Mouse (Mus musculus) spleen, postnatal 10 days (tissue): Measurements from ENCODE around the gene Lpar1.

Experiments used
- DNase-seq, 2 experiments: peaks; one replicate each; pipeline ENCODE4 v3.0.0; 2021 to 2022; ENCODE audit warnings: low spot score in 2 of 2

Lpar1 gene

DNA sequence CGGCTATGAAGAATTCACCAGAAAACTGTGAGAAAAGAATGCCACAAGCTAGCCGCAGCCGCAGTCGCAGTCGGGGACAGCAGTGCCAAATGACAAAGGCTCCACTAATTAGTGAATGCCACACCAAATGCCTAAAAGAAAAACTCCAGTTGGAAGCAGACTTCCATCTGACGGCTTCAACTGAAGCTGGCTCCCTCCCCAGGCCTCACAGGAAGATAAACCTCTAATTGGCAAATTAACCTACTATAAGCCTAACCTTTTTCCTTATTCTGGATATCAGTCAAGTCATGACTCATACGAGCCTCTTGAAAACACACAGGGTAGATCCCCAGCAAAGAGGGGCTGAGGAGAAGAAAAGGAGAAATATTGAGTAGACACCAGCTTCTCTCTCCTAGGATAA, 44.9 kb downstream of the Lpar1 start:
- no peak for DNase-seq

DNA sequence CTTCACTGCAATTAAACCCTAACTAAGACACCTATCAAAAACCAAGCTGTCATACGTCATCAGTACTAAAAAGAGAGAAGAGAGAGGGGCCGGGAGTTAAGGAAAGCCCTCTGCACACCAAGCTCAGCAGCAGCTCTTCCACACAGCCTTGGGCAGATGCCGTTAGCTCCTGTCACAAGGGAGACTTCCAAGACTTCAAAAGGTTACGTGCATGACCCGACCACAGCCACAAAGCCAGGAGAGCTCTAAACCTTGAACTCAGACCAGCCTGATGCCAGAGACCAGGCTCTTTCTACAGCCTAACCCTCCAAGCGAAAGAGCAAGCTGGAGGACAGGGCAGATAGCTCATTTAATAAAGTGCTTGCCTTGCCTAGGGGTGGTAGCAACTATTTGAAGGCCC, 46.2 kb downstream of the Lpar1 start:
- DNase-seq = no peak

DNA sequence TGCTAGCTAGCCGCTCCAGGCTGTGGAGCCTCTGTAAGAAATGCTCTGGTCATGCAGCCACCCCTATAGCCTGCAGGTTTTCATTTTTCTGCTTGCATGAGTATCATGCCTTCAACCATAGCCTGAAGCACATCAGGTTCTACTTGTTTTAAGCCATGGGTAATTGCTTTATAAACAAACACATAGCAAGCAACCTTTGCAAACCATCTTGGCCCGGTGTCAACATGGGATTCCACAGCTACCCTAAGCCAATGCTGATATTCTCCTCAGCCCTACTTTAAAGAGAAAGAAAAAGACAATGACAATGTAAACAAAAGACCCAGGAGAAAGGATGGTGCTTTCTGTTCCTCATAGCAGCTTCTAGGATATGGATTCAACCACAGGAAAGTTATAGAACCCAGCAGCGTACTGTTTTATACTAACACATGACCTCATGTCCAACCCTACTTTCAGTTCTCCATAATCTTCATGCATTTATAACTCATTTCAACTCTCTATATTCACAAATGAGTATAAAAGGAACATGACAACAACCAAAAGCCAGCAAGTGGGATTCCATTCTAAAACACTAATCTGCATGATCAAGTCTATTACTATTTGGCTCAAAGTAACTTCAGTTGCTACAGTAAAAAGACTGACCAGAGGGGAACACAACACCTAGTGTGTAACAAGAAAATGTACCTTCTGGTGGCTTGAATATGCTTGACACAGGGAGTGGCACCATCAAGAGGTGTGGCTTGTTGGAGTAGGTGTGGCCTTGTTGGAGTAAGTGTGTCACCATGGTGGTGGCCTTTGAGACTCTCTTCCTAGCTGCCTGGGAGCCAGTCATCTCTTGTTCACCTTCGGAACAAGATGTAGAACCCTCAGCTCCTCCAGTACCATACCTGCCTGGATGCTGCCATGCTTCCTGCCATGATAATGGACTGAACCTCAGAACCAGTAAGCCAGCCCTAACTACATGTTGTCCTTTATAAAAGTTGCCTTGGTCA, 46.9 kb downstream of the Lpar1 start:
- no peak for DNase-seq

DNA sequence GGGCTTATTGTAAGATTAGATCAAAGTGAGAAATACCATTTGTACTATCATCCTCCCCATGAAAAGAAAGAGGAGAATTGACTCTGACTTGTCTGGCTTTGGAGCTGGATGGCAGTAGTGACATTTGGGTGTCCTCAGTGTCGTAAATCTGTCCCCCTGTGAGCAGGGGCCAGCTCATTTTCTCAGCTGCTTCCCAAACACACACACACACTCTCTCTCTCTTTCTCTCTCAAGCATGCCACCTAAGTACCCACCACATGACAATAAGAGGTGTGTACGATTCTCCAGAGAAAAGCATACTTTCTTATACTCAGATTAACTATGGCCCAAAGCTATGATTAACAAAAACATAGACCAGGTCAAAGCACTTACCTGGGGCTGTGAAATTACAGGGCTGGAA, 49.4 kb downstream of the Lpar1 start:
- no peak for DNase-seq

DNA sequence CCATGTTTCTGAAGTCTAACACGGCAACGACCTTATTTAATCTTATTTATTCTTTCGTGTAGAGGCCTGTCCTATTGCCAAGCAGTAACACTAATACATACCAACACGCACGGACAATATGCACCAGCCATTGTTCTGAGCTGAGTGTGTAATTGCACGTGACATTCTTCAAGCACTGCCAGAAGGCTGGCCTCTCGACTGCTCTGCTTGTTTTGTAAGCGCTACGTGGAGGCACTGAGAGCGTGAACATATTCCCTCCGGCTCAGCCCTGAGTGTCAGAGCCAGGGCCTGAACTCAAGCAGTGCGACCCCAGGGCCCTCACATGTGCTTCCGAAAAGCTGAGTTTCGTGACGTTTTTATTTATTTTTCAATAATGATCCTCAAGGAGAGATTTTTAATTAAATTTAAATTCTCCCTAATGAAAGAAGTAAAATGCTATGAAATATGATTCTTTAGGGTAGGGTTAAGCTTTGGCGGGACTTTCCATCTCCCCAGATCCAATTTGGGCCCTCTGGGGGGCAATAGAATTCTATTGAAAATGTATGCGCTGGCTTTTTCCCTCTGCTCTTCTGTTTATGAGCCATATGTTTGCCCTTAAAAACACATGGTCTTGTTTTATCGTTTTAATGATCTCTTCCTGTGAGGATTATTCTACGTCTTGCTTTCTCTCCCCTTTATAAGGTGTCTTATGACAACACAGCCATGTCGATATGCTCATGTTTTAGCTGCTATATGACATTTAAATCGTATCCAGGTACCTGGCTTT, 52.5 kb downstream of the Lpar1 start:
- no peak for DNase-seq

DNA sequence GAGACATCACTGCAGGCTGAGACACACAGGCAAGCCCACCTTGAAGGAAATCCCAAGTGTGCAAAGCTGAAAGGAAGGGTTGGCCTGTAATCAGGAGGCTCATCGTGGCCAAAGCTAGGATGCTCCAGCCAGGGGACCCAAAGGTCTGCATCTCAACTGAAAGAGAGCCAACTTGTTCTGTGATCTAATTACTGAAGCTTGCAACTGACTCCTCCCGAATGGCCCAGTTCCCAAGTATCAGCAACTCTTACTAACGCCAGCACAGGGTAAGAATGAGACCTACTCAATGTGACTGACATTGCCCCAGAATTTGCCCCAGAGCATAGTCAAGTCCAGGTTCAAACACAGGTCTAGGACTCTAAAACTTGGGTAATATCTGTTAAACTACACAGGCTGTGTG, 53.9 kb downstream of the Lpar1 start:
- no peak for DNase-seq

DNA sequence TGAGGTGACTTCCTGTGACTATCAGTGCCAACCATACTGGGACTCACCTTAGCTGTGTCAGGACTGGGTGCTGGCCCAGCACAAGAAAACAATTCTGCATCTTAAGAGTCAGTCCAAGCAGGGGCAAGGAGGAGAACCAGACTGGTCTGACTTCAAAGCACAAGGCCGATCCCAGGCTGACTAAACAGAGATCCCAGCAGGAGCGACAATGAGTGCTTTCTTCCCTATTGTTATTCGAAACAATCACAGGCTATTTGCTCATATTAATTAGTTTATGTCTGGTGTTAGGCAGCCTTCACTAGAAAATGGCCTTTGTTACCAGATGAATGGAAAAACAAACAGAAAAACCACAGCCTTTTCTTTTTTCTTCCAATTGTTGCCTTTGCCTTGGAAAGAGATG, 54.5 kb downstream of the Lpar1 start:
- DNase-seq = no peak

DNA sequence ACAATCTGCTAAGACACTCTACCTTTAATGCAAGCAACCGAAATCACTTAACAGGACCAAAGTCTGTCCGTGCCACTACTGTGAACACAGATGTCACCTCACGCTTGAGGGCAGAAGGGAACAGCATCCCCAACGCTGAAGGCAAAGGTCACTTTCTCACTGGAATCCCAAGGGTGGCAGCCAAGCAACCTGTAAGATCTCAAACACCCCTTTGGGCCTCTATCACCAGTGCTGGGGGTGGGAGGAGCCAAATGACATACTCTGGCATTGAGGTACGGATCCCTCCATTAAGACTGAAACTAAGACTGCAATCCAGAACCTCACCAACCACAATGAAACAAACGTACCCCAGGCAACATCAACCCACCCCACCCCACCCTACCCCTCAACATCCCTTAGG, 55.0 kb downstream of the Lpar1 start:
- no peak for DNase-seq

DNA sequence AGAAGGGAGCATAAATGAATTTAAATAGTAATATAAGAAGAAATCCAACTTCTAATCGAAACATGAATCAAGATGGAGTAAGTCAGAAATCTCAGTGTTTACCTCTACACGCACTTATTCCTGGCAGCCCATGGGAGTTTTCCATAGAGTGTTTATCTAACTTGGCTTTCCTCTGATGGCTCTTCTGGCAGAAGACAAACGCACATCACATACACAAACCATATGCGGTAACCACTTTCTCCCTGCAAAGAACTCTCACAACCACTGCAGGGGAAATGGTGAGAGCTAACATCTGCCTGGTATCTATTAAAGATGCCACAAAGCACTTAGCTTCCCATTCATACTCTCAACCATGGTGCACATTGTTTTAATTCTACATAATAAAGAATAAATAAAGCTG, 56.4 kb downstream of the Lpar1 start:
- no peak for DNase-seq

DNA sequence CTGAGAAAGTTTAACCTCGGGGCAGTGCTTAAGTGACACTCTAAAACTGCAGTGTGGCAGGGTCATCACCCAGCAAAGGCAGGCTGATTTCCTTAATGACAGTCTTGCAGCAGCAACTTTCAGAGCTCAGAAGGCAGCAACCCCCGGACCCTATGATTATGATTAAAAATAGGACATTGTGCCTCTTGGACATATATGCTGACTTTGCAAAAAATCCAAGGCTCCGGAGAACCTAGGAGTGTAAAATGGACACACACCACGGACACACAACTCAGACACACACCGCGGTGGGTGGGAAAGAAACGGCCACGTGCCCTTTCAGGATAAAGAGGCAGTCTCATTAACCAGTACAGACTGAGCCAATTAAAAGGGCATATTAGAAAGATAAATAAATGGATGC, 57.0 kb downstream of the Lpar1 start:
- DNase-seq = no peak

DNA sequence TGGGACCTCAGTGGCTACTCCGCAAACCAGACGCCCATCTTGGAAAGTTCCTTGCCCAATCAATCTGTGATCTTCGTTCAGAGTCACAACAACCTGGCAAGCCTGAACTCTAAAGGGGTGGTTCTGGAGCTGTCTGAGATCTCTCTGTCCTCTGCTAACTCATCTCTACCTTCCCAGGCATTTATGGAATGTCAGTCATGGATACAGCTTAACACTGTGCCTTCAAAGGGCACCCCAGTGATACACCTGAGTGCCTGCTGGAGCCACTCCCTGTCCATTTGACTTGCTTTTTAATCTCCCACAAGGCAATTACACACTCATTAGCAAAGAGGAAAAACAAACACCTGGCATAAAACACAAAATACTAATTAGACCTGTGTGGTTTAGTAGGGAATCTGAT, 62.0 kb downstream of the Lpar1 start:
- no peak for DNase-seq

DNA sequence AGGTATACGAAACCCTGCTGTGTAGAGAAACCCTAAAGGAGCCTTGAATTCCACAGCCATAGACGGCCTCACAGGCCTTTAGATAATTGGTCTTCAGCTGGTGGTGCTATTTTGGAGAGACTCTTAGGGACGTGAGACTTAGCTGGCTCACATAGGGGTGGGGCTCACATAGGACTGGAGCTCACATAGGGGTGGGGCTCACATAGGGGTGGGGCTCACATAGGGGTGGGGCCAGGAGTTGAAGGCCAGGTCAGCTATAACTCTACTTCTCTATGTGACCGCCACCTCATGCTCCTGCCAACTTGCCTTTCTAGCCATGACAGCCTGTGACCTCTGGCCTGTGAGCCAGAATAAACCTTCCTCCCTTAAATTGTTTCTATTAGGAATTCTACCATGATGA, 63.3 kb downstream of the Lpar1 start:
- DNase-seq = no peak

DNA sequence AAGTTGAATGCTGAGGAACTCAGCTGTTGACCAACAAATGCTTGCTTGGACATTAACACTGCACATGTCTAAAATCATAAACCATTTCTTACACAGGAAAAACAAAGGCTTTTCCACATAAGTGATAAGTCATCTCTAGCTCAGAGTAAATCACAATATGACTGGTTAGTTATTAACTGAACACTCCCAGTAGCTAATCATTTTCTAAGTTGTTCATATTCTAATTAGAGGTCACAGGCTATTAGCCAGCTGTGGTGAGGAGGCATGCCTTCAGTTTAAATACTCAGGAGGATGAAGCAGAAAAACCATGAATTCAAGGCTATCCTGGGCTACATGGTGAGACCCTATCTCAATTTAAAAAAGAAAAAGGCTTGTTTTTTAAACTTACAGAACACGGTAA, 75.1 kb downstream of the Lpar1 start:
- no peak for DNase-seq

DNA sequence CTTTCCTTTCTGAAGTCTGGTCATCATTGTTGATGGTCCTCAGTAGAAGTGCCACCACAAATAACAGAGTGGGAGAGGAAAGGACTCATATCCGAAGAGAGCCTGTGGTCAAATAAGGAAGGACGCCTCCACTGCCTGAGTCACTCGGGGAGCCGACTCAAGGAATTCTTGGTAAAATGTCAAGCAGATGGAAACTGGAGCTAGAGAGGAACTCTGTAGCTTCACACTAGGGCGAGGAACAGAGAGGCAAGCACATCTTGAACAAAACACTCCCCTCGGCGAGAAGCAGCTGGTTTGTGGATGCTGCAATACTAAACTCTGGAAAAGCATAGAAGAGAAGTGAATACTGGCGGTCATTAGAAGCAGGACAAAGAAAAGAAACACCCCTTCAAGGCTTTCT, 76.0 kb downstream of the Lpar1 start:
- no peak for DNase-seq

DNA sequence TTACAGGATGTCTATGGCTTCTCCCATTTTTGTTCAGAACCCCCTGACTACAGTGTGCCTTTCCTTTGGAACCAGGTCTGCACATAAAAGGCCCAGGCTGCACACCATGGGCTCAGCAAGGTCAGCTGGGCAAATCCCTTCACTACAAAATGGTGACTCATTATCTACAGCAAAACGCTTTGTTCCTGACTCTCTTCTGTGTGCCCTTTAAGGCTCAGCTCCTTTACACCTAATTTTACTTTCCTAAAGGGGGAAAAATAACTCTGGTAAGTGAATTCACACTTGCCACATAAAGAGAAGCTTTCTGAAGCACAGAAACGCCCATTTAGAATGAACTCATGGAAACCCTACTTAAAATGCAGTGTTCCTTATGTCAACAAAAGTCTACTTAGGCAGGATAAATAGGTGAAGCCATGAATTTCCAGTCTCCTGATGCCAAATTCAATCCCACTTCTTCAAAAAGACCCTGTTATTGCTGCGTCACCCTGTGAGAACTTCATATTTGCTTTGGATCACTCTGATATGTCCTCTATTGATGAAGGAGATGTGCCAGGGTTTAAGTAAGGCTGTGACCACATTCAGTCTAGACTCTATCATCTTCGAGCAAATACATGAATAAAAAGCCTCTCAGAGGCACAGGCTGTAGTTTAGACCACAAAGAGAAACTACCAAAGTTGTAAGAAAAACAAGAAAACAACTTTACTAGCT, 82.3 kb downstream of the Lpar1 start:
- DNase-seq = no peak

DNA sequence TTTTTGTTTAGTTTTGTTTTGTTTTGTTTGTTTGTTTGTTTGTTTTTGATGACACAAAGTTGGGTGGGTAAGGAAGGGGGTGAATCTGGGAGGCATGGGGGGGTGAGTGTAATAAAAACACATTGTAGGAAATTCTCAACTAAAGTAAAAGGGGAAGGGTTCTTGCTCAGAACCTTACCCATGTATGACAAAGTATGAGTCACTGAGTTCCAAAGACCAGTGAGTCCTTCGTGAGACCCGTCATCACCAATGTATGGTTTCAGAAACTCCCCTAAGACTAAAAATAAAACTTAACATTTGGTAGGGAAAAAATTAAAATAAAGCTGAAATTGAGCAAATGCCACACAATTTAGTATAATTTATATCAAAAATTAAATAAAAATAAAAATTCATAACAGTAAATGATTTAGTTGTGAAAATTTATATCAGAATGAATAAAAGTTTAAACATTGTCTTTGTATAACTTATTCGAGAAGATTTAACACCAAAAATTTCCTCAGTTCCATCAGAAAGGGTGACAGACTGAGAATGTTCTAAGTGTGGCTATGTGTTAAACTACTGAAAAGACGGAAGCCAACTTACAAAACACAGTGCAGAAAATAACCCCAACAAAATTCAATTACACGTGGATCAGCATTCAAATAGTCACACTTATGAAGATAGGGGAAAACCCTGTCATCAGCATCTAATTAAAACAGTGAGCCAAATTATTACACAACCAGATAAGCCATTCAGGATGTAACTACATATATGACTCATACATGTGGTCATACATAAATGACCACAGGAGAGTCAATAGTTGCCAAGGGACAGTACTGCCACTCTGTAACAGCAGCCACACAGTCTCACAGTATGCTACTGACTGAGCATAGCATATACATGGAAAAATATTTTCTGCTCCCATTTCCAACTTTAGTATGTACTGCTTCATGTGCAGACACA, 83.8 kb downstream of the Lpar1 start:
- no peak for DNase-seq

DNA sequence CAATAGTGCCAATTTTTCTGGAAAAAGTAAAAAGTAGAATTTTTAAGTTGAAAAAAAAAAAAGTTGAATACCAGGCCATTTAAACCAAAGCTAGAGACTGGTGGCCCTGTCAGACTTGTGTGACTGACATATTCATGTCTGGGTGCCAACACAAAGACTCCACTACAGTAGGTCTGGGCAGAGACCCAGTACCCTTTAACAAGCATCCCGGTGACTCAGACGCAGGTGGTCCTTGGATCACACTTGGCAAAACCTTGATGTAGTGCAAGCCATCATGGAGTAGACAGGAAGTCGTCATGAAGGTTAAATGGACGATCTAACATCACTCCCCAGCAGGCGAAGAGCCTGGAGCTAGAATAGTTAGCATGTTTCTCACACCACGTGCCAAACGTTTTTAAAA, 84.7 kb downstream of the Lpar1 start:
- DNase-seq = no peak

DNA sequence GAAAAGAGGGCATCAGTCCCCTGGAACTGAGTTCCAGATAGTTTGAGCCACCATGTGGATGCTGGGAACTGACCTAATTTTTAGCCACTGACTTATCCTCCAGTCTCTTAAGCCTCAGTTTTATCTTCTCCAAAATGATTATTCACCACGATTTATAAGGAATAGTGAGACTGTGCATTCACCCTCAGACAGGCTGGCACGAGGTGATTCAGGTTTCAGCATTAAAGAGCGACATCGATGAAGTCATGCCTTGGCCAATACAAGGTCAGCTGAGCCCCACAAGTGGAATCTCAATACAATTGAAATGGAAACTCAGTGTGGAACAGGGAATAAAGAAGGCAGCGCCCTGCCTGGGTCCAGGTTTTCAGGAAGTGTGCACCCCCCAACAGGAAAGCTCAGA, 88.1 kb downstream of the Lpar1 start:
- DNase-seq = no peak

DNA sequence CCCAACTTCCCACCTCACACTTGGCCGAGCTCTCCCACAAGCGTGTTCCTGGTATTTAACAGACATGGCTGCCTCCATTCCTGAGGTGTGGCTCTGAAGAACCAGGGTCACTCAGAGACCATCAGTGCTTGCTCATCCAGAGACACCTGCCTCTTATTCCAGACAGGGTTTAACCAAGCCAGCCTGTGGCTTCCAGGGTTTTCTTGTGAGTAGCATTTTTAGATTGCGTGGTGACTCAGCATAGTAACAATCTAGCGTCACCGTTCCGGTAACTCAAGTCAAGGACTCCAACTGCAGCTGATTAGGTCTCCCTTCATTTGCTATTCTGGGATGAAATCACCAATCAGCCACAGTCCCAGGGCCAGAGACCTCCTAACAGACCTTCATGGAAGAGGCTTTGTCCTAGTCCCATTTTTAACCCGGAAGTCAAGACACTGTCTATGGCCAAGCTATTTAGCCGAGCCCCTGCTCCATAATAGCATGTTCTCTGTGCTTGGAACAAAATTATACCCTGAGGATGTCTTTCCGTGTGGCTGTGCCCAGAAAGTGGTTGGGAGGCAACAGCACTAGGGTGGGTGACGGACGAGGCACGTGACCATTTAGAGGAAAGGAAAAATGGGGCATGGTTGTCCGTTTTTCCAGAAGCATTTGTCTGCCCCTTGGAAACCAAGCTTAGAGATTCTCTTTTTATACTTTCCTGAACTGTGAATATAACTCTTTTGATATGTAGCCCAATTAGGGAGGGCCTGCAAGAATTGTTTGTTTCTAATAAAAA, 89.1 kb downstream of the Lpar1 start:
- DNase-seq = no peak

DNA sequence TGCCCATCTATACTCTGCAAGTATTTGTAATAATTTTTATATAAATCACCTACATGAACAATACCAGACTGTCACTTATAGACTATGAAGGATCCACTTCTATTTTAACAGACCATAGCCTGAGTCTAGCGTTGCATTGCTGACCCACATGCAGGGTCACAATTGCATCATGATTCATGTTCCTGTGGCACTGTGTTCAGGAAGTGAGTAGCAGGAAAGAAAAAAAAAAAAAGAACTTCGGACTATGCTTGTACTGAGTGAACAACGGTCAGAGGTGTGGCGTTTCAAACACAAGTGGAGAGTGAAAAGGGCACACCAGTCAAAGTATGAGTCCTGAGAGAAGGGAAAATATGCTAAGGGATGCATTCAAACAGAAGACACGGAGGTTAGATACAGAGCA, 90.7 kb downstream of the Lpar1 start:
- DNase-seq = no peak

DNA sequence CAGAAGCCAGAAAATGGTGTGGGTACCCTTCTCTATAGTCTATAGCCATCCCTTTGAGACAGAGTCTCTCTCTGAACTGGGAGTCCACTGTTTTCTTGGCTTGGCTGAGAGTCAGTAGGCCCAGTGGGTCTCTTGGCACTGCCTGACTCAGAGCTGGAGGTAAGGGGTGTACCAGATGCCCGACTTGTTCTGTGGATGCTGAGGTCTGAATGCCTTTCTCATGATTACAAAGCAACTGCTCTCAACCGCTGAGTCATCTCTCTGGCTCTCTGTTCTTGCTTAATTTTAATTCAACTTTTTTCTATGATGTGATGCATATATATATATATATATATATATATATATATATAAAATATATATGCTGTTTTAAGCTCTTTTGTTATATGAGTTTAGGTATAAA, 91.1 kb downstream of the Lpar1 start:
- no peak for DNase-seq
